Mouse (Mus musculus): ENCODE measurements at regions not wholly inside any gene's neighbourhood (a gene's known extent, or its start where the extent isn't known, plus 50 kb on each side); places are given as distances from the start of the nearest gene placed in this dataset.
A peak's percentile ranks its signal among the peaks of the same experiment; 100 is the strongest.

GRCm38 (mm10) chr9:61293223-61293985 is 78.8 kb upstream of the Tle3 start:
- no peak for DNase-seq (ENCODE audit: low spot score)

GRCm38 (mm10) chr9:61295001-61295400 is 77.2 kb upstream of the Tle3 start:
- no peak for DNase-seq (ENCODE audit: low spot score)

GRCm38 (mm10) chr9:61296311-61296947 is 75.7 kb upstream of the Tle3 start:
- no peak for DNase-seq (ENCODE audit: low spot score)

- peak; percentile 59 for DNase-seq (ENCODE audit: low spot score)
Measured at GRCm38 (mm10) chr9:61297385-61297784, 74.8 kb upstream of the Tle3 start.

GRCm38 (mm10) chr9:61299873-61300560 is 72.1 kb upstream of the Tle3 start:
- DNase-seq (ENCODE audit: low spot score): no peak

- no peak for DNase-seq (ENCODE audit: low spot score)
Measured at GRCm38 (mm10) chr9:61301070-61301469, 71.1 kb upstream of the Tle3 start.

- DNase-seq (ENCODE audit: low spot score): no peak
Measured at GRCm38 (mm10) chr9:61302724-61303123, 69.4 kb upstream of the Tle3 start.

- no peak for DNase-seq (ENCODE audit: low spot score)
Measured at GRCm38 (mm10) chr9:61306306-61306705, 65.9 kb upstream of the Tle3 start.

GRCm38 (mm10) chr9:61309096-61309495 is 63.1 kb upstream of the Tle3 start:
- DNase-seq (ENCODE audit: low spot score): no peak

GRCm38 (mm10) chr9:61309768-61310493 is 62.2 kb upstream of the Tle3 start:
- no peak for DNase-seq (ENCODE audit: low spot score)

GRCm38 (mm10) chr9:61310574-61310973 is 61.6 kb upstream of the Tle3 start:
- no peak for DNase-seq (ENCODE audit: low spot score)

GRCm38 (mm10) chr9:61311604-61312003 is 60.6 kb upstream of the Tle3 start:
- no peak for DNase-seq (ENCODE audit: low spot score)

- no peak for DNase-seq (ENCODE audit: low spot score)
Measured at GRCm38 (mm10) chr9:61314630-61315179, 57.5 kb upstream of the Tle3 start.

GRCm38 (mm10) chr9:61315371-61316298 is 56.5 kb upstream of the Tle3 start:
- peak; percentile 58 for DNase-seq (ENCODE audit: low spot score)

GRCm38 (mm10) chr9:61316442-61316841 is 55.7 kb upstream of the Tle3 start:
- no peak for DNase-seq (ENCODE audit: low spot score)

- DNase-seq (ENCODE audit: low spot score): no peak
Measured at GRCm38 (mm10) chr9:61319721-61320120, 52.4 kb upstream of the Tle3 start.

- DNase-seq (ENCODE audit: low spot score): no peak
Measured at GRCm38 (mm10) chr9:61321314-61321713, 50.9 kb upstream of the Tle3 start.

GRCm38 (mm10) chr9:61321825-61322224 is 50.3 kb upstream of the Tle3 start:
- DNase-seq (ENCODE audit: low spot score): no peak

- peak; percentile 37 for DNase-seq (ENCODE audit: low spot score)
Measured at GRCm38 (mm10) chr9:61322333-61322732, 49.8 kb upstream of the Tle3 start.

All from MN1 (cell line).